Mouse (Mus musculus): ENCODE results near the gene Pfpl. TPM values are rescaled to one million over a fixed set of nuclear protein-coding genes. Genes with fewer than 3 reads are reported as not detected.

Pfpl gene
- polyA plus RNA-seq, 1 experiment from 2014 or later = not detected

GRCm38 (mm10) chr19:12440103-12440725, 12.5 kb downstream of the Pfpl start:
- no peak for ATAC-seq (ENCODE audit: insufficient number of reproducible peaks, low FRiP score)
- Histone ChIP-seq H3K9me3 (replicated peaks) (no peaks in the 10 kb centered on the region), H3K9ac (no peak overlapping the region), H3K36me3 (no peaks in the 10 kb centered on the region), H3K4me2 (no peak overlapping the region), H3K4me3 (no peak overlapping the region), H3K27ac (ENCODE audit: poor library complexity, severe bottlenecking) (no peak overlapping the region), H3K27me3 (replicated peaks) (no peaks in the 10 kb centered on the region), H3K4me1 (replicated peaks) (peaks cover 7% of the 10 kb centered on the region; the same call in 1 of the 2 replicates)
- WGBS = 75% methylated on average over 5 of the region's 5 CpGs

- peaks cover 7% of the 10 kb centered on the region; the same call in 1 of the 2 replicates for H3K4me1 ChIP-seq (replicated peaks)
- no peaks in the 10 kb centered on the region for H3K36me3 ChIP-seq
- peak overlapping the region; percentile 8; the same call in 1 of the 2 replicates for H3K4me2 ChIP-seq
- no peak overlapping the region for H3K9ac ChIP-seq
- 61% methylated on average over 4 of the region's 4 CpGs for WGBS
- no peaks in the 10 kb centered on the region for H3K9me3 ChIP-seq (replicated peaks)
- ATAC-seq (ENCODE audit: insufficient number of reproducible peaks, low FRiP score) = no peak
- H3K4me3 ChIP-seq = no peak overlapping the region
- no peak overlapping the region for H3K27ac ChIP-seq (ENCODE audit: poor library complexity, severe bottlenecking)
- H3K27me3 ChIP-seq (replicated peaks) = no peaks in the 10 kb centered on the region
Observed at GRCm38 (mm10) chr19:12442560-12442959, 14.9 kb downstream of the Pfpl start.

GRCm38 (mm10) chr19:12445014-12445413, 17.3 kb downstream of the Pfpl start:
- H3K4me1 ChIP-seq (replicated peaks) = peaks cover 7% of the 10 kb centered on the region; the same call in 1 of the 2 replicates
- no peak overlapping the region for H3K4me2 ChIP-seq
- no peak overlapping the region for H3K27ac ChIP-seq (ENCODE audit: poor library complexity, severe bottlenecking)
- ATAC-seq (ENCODE audit: insufficient number of reproducible peaks, low FRiP score) = no peak
- no peaks in the 10 kb centered on the region for H3K9me3 ChIP-seq (replicated peaks)
- H3K36me3 ChIP-seq = no peaks in the 10 kb centered on the region
- no peaks in the 10 kb centered on the region for H3K27me3 ChIP-seq (replicated peaks)
- no peak overlapping the region for H3K9ac ChIP-seq
- no peak overlapping the region for H3K4me3 ChIP-seq
- 75% methylated on average over 3 of the region's 3 CpGs for WGBS

DNA sequence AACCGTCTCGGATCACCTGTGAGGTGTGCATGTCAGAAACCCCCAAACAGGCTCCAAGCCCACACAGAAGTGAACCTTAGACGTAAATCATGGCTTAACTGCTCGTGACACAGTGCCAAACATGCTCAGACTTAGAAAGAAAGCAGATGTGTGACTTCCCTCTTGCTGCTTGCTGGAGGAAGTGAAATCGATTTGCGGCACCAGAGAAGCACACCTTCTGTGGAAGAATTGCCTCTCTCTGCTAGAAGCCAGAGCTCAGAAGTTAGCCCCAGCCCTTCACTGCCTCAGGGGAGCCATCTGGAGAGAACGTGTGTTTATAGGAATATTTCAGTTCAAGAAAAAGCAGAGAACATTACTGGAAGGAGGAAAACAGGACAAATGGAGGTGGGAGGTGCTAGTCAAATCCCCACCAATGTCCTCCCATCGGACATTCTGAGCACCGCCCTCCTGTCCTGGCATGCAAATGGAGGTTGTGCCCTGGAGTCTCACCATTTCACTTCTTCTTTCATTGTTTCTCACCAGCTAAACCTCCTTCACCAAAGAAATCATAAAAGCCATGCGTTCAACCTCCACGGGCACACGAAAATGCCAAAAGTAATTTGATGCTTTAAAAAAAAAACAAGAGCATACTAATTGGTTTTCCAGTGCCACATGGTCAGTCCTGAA, 29.8 kb downstream of the Pfpl start:
- ATAC-seq (ENCODE audit: insufficient number of reproducible peaks, low FRiP score) = no peak
- no peak overlapping the region for H3K27ac ChIP-seq (ENCODE audit: poor library complexity, severe bottlenecking)
- no peak overlapping the region for H3K4me3 ChIP-seq

DNA sequence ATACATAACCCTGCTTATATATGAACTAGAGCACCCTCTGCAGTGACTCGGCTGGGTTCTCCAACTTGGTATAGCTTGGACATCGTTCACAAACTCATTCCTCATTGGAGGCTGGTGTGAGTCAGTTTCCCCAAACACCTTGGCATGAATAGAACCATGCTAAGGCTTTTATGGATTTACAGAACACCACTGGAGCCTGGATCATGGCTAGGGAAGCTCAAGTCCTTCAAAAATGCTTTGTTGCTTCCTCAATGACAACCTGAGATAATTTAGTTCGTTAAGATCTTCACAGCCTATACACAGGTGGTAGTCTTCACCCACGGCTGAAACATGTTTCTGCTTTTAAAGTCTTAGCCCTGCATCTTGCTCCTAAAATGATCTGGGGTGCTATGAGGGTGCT, 31.8 kb downstream of the Pfpl start:
- no peak for ATAC-seq (ENCODE audit: insufficient number of reproducible peaks, low FRiP score)
- Histone ChIP-seq H3K9ac (no peak overlapping the region), H3K9me3 (replicated peaks) (no peaks in the 10 kb centered on the region), H3K27me3 (replicated peaks) (no peaks in the 10 kb centered on the region), H3K27ac (ENCODE audit: poor library complexity, severe bottlenecking) (no peak overlapping the region), H3K4me2 (no peak overlapping the region), H3K4me3 (no peak overlapping the region), H3K36me3 (no peaks in the 10 kb centered on the region), H3K4me1 (replicated peaks) (peaks cover 9% of the 10 kb centered on the region)
- 79% methylated on average over 4 of the region's 4 CpGs for WGBS

More for the DNA sequence above, 29.8 kb downstream of the Pfpl start:
- Histone ChIP-seq H3K36me3 (no peaks in the 10 kb centered on the region), H3K9me3 (replicated peaks) (no peaks in the 10 kb centered on the region), H3K4me2 (no peak overlapping the region), H3K27me3 (replicated peaks) (no peaks in the 10 kb centered on the region), H3K4me1 (replicated peaks) (no peaks in the 10 kb centered on the region), H3K9ac (no peak overlapping the region)
- WGBS = 74% methylated on average over 12 of the region's 12 CpGs

- no peaks in the 10 kb centered on the region for H3K9me3 ChIP-seq (replicated peaks)
- no peak within 1 kb of the TSS for H3K4me3 ChIP-seq
- no peaks in the 10 kb centered on the region for H3K36me3 ChIP-seq
- H3K4me1 ChIP-seq (replicated peaks) = peaks cover 9% of the 10 kb centered on the region
- no peaks in the 10 kb centered on the region for H3K27me3 ChIP-seq (replicated peaks)
- WGBS = 78% methylated on average over 11 of the region's 11 CpGs
- H3K27ac ChIP-seq (ENCODE audit: poor library complexity, severe bottlenecking) = no peak within 1 kb of the TSS
- H3K9ac ChIP-seq = no peak within 1 kb of the TSS
- no peak for ATAC-seq (ENCODE audit: insufficient number of reproducible peaks, low FRiP score)
- H3K4me2 ChIP-seq = no peak within 1 kb of the TSS
Observed at GRCm38 (mm10) chr19:12460282-12461249, 32.9 kb downstream of the Pfpl start, which contains the start of gene Mpeg1. Mpeg1 (plus strand) TSS chr19:12460779.

GRCm38 (mm10) chr19:12462851-12463721, 35.4 kb downstream of the Pfpl start:
- Histone ChIP-seq H3K4me2 (no peak overlapping the region), H3K27me3 (replicated peaks) (no peaks in the 10 kb centered on the region), H3K27ac (ENCODE audit: poor library complexity, severe bottlenecking) (no peak overlapping the region), H3K4me1 (replicated peaks) (peaks cover 9% of the 10 kb centered on the region), H3K36me3 (no peaks in the 10 kb centered on the region), H3K4me3 (no peak overlapping the region), H3K9ac (no peak overlapping the region), H3K9me3 (replicated peaks) (no peaks in the 10 kb centered on the region)
- WGBS = 59% methylated on average over 7 of the region's 7 CpGs
- ATAC-seq (ENCODE audit: insufficient number of reproducible peaks, low FRiP score) = no peak

- no peaks in the 10 kb centered on the region for H3K9me3 ChIP-seq (replicated peaks)
- no peak overlapping the region for H3K27ac ChIP-seq (ENCODE audit: poor library complexity, severe bottlenecking)
- no peak overlapping the region for H3K9ac ChIP-seq
- no peaks in the 10 kb centered on the region for H3K36me3 ChIP-seq
- no peak for ATAC-seq (ENCODE audit: insufficient number of reproducible peaks, low FRiP score)
- 8% methylated on average over 1 of the region's 1 CpGs for WGBS
- H3K4me3 ChIP-seq = no peak overlapping the region
- no peaks in the 10 kb centered on the region for H3K27me3 ChIP-seq (replicated peaks)
- peaks cover 9% of the 10 kb centered on the region for H3K4me1 ChIP-seq (replicated peaks)
- H3K4me2 ChIP-seq = no peak overlapping the region
Observed at GRCm38 (mm10) chr19:12463722-12464035, 36.0 kb downstream of the Pfpl start.

DNA sequence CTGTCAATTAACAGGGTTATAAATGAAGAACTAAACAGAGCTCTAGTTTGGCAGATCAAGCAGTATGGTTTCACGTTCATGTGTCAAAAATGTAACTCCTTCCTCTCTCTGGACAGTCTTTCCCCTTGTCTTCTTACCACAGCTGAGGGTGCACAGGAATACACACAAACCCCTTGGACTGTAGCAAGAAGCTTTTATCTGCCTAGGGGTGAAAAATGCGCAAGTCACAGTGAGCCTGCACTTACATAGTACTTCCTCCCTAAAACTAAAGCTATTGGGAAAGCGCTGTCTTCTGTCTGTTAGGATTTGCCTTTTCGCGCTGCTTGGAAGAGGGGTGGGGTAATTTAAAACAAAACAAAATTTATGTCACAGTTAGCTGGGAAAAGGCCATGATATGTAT, 36.4 kb downstream of the Pfpl start:
- Histone ChIP-seq H3K4me2 (no peak overlapping the region), H3K4me1 (replicated peaks) (peaks cover 9% of the 10 kb centered on the region), H3K36me3 (no peaks in the 10 kb centered on the region), H3K4me3 (no peak overlapping the region), H3K9ac (no peak overlapping the region), H3K9me3 (replicated peaks) (no peaks in the 10 kb centered on the region), H3K27me3 (replicated peaks) (no peaks in the 10 kb centered on the region), H3K27ac (ENCODE audit: poor library complexity, severe bottlenecking) (no peak overlapping the region)
- ATAC-seq (ENCODE audit: insufficient number of reproducible peaks, low FRiP score) = no peak
- WGBS = 70% methylated on average over 5 of the region's 5 CpGs

DNA sequence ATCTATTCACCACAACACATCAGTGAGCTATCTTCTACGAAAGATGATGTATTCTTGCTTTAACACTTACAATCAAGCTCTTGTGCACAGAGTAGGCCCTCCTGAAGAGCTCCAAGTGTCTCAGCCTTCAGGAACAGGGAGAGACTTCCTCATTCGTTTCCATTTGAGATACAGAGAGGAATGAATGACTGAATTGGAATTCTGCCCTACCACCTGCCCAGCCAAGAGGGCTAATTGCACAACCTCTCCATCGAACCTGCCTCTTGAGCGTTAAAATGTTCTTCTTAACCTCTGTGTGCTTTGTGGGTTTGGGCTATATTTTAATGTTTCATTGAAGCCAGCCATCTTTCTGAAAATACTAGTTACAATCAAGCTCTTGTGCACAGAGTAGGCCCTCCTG, 37.0 kb downstream of the Pfpl start:
- no peak overlapping the region for H3K4me2 ChIP-seq
- no peak overlapping the region for H3K4me3 ChIP-seq
- H3K4me1 ChIP-seq (replicated peaks) = peaks cover 9% of the 10 kb centered on the region
- no peak overlapping the region for H3K9ac ChIP-seq
- no peaks in the 10 kb centered on the region for H3K9me3 ChIP-seq (replicated peaks)
- no peak for ATAC-seq (ENCODE audit: insufficient number of reproducible peaks, low FRiP score)
- H3K27me3 ChIP-seq (replicated peaks) = no peaks in the 10 kb centered on the region
- 65% methylated on average over 4 of the region's 4 CpGs for WGBS
- no peaks in the 10 kb centered on the region for H3K36me3 ChIP-seq
- H3K27ac ChIP-seq (ENCODE audit: poor library complexity, severe bottlenecking) = no peak overlapping the region
